Mouse (Mus musculus) kidney, adult 2 months (tissue): ENCODE results near the gene Galnt18.

Source experiments
- CTCF ChIP-seq: fragments of 200-500 bp; conservative IDR thresholded peaks from 2 replicates; pipeline ENCODE4 v1.5.1; 2011; ENCODE audit warnings: low read depth, mild to moderate bottlenecking, control low read depth, low read length, moderate library complexity, mixed read lengths; ENCODE audit not compliant: insufficient read depth, insufficient read length
- POLR2A ChIP-seq: fragments of 200-500 bp; IDR thresholded peaks from one replicate; pipeline ENCODE4 v1.6.1; 2011; ENCODE audit warnings: low read depth, low read length, control low read depth

DNA sequence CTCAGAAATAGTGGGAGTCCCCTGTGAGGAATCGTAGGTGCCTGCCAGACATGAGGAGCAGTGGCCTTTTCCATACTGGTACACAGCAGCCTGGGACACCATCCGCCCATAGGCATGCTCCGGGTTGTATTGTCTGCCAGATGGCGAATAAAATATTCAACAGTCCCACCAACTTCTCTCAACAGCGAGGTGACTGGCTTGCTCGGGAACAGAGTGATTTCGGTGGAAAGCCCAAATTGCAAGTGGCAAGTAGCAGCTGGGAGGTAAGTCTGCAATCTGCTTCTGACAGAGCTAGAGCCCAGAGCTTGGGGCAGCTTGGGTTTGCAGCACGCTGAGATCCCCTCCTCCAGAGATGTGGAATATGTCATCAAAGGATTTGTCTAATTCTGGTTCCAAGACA lies 5.7 kb upstream of the Galnt18 start:
- TF ChIP-seq CTCF (no peak), POLR2A (no peak)
